Comparison of ENCODE assay signal across 16 mouse cellular contexts in genomic region chr1:145227181-145227580, GRCm38 (mm10).
"Had no signal": no experiment of that assay in that cellular context is flagged by ENCODE, and none has a peak within 500 bp of the region (broad histone marks: within the 10 kb centered on the region; RNA-seq: fewer than 3 reads in every experiment).

No protein-coding gene starts in this region.

- H3K27ac ChIP-seq: lung, embryonic 15.5 days; macrophage; midbrain, embryonic 13.5 days; midbrain, embryonic 15.5 days; neural tube, embryonic 12.5 days; stomach, embryonic 15.5 days; stomach, postnatal 0 days had no signal

- ATAC-seq: liver, postnatal 0 days; lung, postnatal 0 days; midbrain, embryonic 13.5 days; midbrain, embryonic 15.5 days had no signal

- H3K9me3 ChIP-seq: lung, embryonic 15.5 days; midbrain, embryonic 13.5 days; midbrain, embryonic 15.5 days; neural tube, embryonic 12.5 days; stomach, embryonic 15.5 days had no signal

- DNase-seq: liver, postnatal 0 days; lung, adult 2 months; lung, postnatal 14 days; lung, postnatal 36 days; thymus, adult 18-20 months; thymus, postnatal 14 days; thymus, postnatal 36 days had no signal

- H3K36me3 ChIP-seq: lung, embryonic 15.5 days; midbrain, embryonic 13.5 days; midbrain, embryonic 15.5 days; neural tube, embryonic 12.5 days; stomach, embryonic 15.5 days had no signal

- H3K27me3 ChIP-seq: lung, embryonic 15.5 days; megakaryocyte, embryonic 14.5 days; midbrain, embryonic 13.5 days; midbrain, embryonic 15.5 days; neural tube, embryonic 12.5 days; stomach, embryonic 15.5 days had no signal

- H3K4me1 ChIP-seq: lung, embryonic 15.5 days; midbrain, embryonic 13.5 days; midbrain, embryonic 15.5 days; neural tube, embryonic 12.5 days; stomach, embryonic 15.5 days had no signal

- H3K4me3 ChIP-seq: lung, embryonic 15.5 days; megakaryocyte, embryonic 14.5 days; midbrain, embryonic 13.5 days; midbrain, embryonic 15.5 days; neural tube, embryonic 12.5 days; stomach, embryonic 15.5 days had no signal
